8 mouse cellular contexts compared by ENCODE assay signal in the genomic region with DNA sequence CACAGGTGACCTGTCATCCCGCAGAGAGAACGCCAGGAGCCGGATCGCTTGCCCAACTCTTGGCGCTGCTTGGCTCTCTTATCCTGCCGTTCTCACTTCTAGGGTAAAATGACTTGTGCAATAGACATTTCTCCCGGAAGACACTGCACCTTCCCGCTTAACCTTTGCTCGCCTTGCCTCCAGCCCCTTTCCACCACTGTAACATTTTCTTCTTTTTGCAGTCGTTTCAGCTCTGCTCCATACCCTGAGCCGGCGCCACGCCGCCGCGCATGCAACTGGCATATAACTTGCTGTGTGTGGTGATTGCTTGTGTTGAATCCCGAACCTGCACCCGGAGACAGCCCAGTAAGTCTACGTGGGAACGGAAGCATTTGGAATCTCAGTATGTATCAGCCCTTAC. TPM values are rescaled to one million over a fixed set of nuclear protein-coding genes. Genes with fewer than 3 reads are reported as not detected.
A peak's percentile ranks its signal among the peaks of the same experiment; 100 is the strongest.
DNase-seq lines count a peak whose midpoint lies in the region; ATAC-seq lines count a peak whose summit lies in the region.

No protein-coding gene starts in this region.

- peak overlapping the region; percentile 94 for H3K4me3 ChIP-seq in kidney, embryonic 15.5 days (replicated peaks)
- H3K4me3 ChIP-seq in limb, embryonic 12.5 days (replicated peaks), result peak overlapping the region; percentile 78
- peak overlapping the region; percentile 86 for H3K4me3 ChIP-seq in midbrain, embryonic 16.5 days (ENCODE audit: low read depth, low read length)

- H3K4me1 ChIP-seq in kidney, embryonic 15.5 days, result peaks cover 10% of the 10 kb centered on the region
- H3K4me1 ChIP-seq in limb, embryonic 12.5 days (replicated peaks), result peaks cover 10% of the 10 kb centered on the region; the same call in 1 of the 2 replicates
- 0 out of 2 replicates have a peak, but pooled peaks cover 10% of the 10 kb centered on the region for H3K4me1 ChIP-seq in midbrain, embryonic 16.5 days (ENCODE audit: control insufficient read depth, insufficient read depth, low read length)

- under 1% methylated on average over 20 of the region's 20 CpGs for WGBS in kidney, embryonic 15.5 days
- 1% methylated on average over 20 of the region's 20 CpGs for WGBS in limb, embryonic 12.5 days
- WGBS in midbrain, embryonic 16.5 days, result 0% methylated on average over 20 of the region's 20 CpGs

- H3K27ac ChIP-seq in kidney, embryonic 15.5 days, result peak overlapping the region; percentile 56; the same call in 1 of the 2 replicates
- H3K27ac ChIP-seq in limb, embryonic 12.5 days, result no peak overlapping the region
- H3K27ac ChIP-seq in midbrain, embryonic 16.5 days (ENCODE audit: low read length), result no peak overlapping the region

- DNase-seq in kidney, adult 11 months, result no peak
- DNase-seq in MN1 (ENCODE audit: low spot score), result peak; percentile 21
- DNase-seq in adrenal gland, postnatal 10 days, result no peak

- ATAC-seq in kidney, embryonic 15.5 days (replicated peaks; ENCODE audit: low FRiP score), result no peak; the same call in 1 of the 2 replicates
- ATAC-seq in erythroid progenitor cell, adult 5-6 weeks (replicated peaks; ENCODE audit: low FRiP score, poor library complexity, severe bottlenecking), result peak; percentile 36
- ATAC-seq in limb, embryonic 12.5 days (ENCODE audit: insufficient number of reproducible peaks, insufficient read depth, low FRiP score, low TSS enrichment, low read depth), result peak; percentile 5; the same call in 1 of the 2 replicates
- ATAC-seq in midbrain, embryonic 16.5 days, result peak; percentile 43
- ATAC-seq in megakaryocyte progenitor cell, adult 5-6 weeks (replicated peaks; ENCODE audit: poor library complexity), result no peak; the same call in 1 of the 2 replicates

- H3K9ac ChIP-seq in kidney, embryonic 15.5 days, result peak overlapping the region; percentile 70
- H3K9ac ChIP-seq in limb, embryonic 12.5 days (replicated peaks), result peak overlapping the region; percentile 70
- H3K9ac ChIP-seq in midbrain, embryonic 16.5 days (ENCODE audit: low read depth, low read length), result peak overlapping the region; percentile 79

- H3K4me2 ChIP-seq in kidney, embryonic 15.5 days, result peak overlapping the region; percentile 87
- H3K4me2 ChIP-seq in limb, embryonic 12.5 days, result peak overlapping the region; percentile 92
- H3K4me2 ChIP-seq in midbrain, embryonic 16.5 days (ENCODE audit: low read length), result peak overlapping the region; percentile 97

- H3K36me3 ChIP-seq in kidney, embryonic 15.5 days, result no peaks in the 10 kb centered on the region; the same call in 1 of the 2 replicates
- no peaks in the 10 kb centered on the region for H3K36me3 ChIP-seq in limb, embryonic 12.5 days
- no peaks in the 10 kb centered on the region for H3K36me3 ChIP-seq in midbrain, embryonic 16.5 days (ENCODE audit: control insufficient read depth, insufficient read depth, low read length)

- H3K9me3 ChIP-seq in kidney, embryonic 15.5 days (replicated peaks), result no peaks in the 10 kb centered on the region
- H3K9me3 ChIP-seq in limb, embryonic 12.5 days, result no peaks in the 10 kb centered on the region
- H3K9me3 ChIP-seq in midbrain, embryonic 16.5 days (replicated peaks; ENCODE audit: control insufficient read depth, low read length, poor library complexity, severe bottlenecking), result no peaks in the 10 kb centered on the region

- no peaks in the 10 kb centered on the region for H3K27me3 ChIP-seq in kidney, embryonic 15.5 days
- peaks cover 3% of the 10 kb centered on the region; the same call in 1 of the 2 replicates for H3K27me3 ChIP-seq in limb, embryonic 12.5 days
- no peaks in the 10 kb centered on the region; the same call in 1 of the 2 replicates for H3K27me3 ChIP-seq in midbrain, embryonic 16.5 days (ENCODE audit: control insufficient read depth, insufficient read depth, low read depth, low read length)

RNA-seq across cellular contexts. Expression of a gene that starts 0.5 kb away (rescaled TPM):
- polyA plus RNA-seq in kidney, embryonic 15.5 days (2015; fragmentation: Nextera tagmentation; extraction: Ambion mirVana), result 18.8 and 20.4 TPM in 2 replicates
- 89.0 and 111 TPM in 2 replicates for total RNA-seq in erythroid progenitor cell, adult 5-6 weeks (2015; ENCODE audit: low replicate concordance)
- 64.0 and 70.7 TPM in 2 replicates for total RNA-seq in erythroid progenitor cell, adult 5-6 weeks (2017; ENCODE audit: low replicate concordance)
- polyA plus RNA-seq in limb, embryonic 12.5 days (2016; fragmentation: Nextera tagmentation; extraction: Ambion mirVana), result 15.9 and 16.2 TPM in 2 replicates
- 11.2 and 11.6 TPM in 2 replicates for polyA plus RNA-seq in midbrain, embryonic 16.5 days (2015; fragmentation: Nextera tagmentation; extraction: Ambion mirVana)
- 55.9 and 59.4 TPM in 2 replicates for total RNA-seq in megakaryocyte progenitor cell, adult 5-6 weeks (2015)
- 46.5 and 56.9 TPM in 2 replicates for total RNA-seq in megakaryocyte progenitor cell, adult 5-6 weeks (2017)
- 10 to 100 TPM; 42.6 to 52.4 TPM for total RNA-seq in adrenal gland, postnatal 10 days (2021)

Comparison
In these comparisons a context has a peak if more than half of its experiments do, and no peak if none do; other contexts are left out.
1. ATAC-seq: peak in erythroid progenitor cell, adult 5-6 weeks (single experiment), limb, embryonic 12.5 days (single experiment) and midbrain, embryonic 16.5 days (single experiment); none in kidney, embryonic 15.5 days (single experiment) and megakaryocyte progenitor cell, adult 5-6 weeks (single experiment).
2. Peak in every context shown above with its lines, with median percentiles within 50 percentile points of each other: H3K4me2 ChIP-seq, H3K4me3 ChIP-seq and H3K9ac ChIP-seq.